Mouse (Mus musculus) T-helper 17 cell (primary cell): Measurements from ENCODE around the gene Clba1.
"Not testable (repeated sequence)": the region's sequence is repeated elsewhere in the genome, so short reads cannot be mapped to it uniquely, and the experiment has no call there.

Source experiments
- in situ Hi-C, 2 experiments: fragments of 300-600 bp; cut with MboI, MseI; formaldehyde crosslinking; loops; 1 replicate in 1 of 2; 2 replicates in 1 of 2; pipeline ENCODE4 v1.15.1; 2025; ENCODE audit warnings: high pct_unique_total_duplicates in 2 of 2

Clba1 gene

DNA sequence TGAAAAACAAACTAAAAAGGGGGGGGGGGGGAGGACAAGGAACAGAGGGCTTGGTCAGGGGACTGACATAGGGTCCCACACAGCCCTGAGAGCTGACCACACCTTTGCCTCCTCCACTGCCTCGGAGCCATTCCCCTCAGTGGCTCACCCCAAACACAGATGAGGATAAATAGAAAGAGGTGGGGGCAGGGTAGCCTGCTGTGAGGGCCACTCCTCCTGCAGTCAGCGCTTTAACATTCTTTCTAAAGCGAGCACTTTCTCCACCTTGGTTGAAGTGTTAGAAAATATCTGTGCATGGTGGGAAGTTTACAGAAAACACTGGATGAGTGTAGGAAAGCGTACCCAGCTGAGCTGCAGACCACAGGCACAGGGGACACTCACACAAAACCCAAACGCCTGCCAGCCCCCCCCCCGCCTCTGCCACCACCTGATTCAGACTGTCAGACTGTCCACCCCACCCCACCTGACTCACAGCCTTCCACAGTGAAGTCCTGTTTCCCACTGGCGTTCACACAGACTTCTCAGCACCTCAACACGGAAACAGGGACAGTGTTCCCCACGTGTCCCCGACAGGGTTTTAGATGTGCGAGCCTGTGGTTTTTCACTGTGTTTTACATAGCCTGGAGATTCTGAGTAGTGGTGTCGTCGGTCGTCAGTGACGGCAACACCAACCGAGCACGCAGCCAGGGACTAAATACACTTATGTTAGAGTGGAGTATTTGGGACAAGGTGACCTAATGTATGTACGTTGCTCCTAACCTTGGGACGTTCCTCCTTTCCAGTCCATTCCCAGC is 1.6 kb downstream of the Clba1 start:
- in situ Hi-C loops, result no loop called here

DNA sequence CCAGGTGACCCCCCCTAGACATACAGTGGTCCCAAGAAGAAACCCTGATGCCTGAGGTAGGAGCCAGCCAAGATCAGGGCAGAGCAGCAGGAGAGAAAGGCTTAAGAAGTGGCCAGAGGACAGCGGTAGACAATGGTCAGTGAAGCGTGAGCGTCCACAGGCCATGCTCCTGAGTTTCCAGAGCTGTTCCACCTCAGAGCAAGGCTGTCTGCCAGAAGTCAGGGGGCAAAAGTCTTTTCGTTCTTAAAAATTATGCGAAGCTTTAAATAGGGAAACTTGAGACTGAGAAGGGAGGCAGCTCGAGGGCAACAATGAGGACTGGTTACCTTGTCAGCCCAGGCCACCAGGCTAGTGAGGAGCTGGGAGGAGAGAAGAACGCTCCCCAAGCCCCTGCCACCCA is 4.6 kb downstream of the Clba1 start:
- in situ Hi-C loops, result no loop called here

DNA sequence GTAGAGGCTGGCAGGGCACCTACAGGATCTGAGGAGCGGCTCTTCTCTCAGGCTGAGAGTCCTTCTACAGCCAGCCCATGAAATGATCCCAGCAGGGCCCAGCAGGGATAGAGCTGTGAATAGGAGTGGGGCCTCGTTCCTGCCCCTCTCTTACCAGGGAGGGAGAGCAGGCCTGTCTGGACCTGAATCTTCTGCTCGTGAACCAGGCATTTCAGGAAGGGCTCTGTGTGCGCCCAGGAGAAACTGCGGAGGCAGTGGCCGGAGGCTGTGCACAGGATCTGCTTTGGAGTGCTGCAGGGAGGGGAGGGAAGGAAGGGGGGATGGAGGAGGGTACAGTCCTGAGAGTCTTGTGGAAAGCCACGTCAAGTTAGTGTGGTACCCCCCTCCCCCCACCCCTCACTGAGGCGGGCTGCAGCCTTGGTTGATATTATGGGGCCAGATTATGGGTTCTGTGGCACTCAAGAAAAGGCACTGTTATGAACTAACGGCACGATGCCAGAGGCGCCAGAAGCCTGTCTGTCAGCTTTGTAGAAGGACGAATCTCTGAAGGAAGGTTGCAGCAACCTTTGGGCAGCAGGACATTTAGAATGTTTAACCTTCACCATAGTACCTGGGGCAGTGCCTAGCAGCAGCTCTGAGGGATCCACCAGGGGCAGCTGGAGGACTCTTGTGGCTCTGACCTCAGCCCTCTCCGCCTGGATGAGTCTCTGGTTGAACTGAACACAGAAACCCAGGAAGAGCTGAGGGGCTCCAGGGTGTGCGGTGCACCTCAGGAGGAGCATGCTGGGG is 6.1 kb downstream of the Clba1 start:
- in situ Hi-C loops, result no loop called here

DNA sequence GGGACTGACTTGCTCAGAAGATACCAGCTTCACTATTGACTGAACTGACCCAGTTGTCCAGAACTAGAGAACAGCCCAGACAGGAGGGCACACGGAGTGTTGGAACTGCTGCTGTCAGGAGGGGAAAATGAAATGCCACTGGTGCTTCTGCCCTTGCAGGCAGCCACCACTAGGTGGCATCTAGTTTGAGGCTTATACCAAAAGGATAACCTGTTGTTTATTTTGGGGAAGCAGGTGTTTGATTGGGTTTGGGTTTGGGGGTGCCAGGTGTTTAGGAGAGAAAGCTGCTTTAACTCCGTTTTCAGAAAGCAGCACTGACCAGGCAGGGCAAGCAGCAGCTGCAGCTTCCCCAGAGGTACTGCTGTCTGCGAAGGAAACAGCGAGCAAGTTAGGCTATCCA is 7.6 kb downstream of the Clba1 start:
- in situ Hi-C loops, result no loop called here

DNA sequence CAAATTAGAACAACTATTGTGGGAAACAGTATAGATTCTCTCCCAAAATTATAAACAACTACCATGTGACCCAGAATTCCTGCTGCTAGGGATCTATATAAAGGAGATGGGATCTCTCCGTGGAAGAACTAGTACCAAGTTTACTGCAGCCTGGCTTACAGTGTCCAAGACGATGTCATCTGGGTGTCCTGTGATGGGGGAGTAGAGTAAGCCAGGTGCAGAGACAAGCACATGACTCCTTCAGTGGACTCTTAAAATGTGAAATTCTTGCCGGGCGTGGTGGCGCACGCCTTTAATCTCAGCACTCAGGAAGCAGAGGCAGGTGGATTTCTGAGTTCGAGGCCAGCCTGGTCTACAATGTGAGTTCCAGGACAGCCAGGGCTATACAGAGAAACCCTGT is 8.1 kb downstream of the Clba1 start:
- in situ Hi-C loops, result not testable (repeated sequence)

DNA sequence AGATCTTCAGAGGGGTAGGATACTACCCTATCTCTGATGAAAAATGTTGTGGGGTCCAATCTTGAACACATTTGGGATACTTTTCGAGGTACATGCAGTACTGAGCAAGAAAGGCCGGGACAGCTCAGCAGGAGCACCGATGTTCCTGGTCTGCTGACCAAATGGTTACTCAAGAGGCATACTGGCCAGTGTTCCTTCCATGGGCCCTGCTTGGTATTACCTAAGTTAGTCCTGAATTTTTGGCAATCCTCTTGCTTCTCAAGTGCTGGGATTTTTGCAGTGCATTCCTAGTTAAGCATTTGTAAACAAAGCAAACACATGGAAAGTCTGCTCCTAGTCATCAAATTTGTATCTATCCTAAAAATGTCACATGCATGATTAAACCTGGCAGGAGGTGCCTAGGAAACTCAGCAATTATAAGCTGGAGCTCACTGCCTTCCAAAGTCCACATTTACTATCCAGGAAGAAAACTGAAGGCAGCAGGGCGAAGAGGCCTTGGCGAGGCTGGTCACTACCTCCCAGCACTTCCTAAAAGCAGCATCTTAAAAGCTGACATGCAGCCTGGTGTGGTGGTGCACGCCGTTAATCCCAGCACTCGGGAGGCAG is 10.4 kb downstream of the Clba1 start:
- in situ Hi-C loops, result no loop called here

DNA sequence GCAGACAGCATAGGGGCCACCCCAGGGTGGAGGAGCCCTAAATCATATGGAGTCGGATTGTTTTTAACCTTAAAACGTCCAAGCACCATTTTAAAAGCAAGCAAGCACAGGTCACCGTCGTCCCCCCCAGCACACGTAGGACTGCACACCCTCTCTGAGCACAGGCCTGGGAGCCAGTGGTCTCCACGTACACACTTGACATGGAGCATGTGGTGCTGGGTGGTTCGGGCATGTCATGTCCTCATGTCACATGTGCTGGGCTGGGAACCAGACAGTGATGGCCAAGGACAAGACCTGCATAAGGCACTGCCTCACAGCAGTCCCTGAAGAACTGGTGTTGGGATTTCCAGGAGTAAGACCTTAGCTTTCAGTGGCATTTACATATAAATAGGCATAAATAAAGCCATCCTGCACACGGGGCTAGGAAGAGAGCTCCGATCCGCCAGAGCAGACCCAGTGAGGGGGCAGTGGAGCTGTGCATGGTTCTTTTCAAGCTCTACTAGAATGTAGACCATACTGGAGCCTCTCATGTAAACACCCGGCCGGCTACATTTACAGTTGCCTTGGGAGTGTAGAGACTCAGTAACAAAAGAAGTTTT is 11.8 kb downstream of the Clba1 start:
- in situ Hi-C loops, result no loop called here

DNA sequence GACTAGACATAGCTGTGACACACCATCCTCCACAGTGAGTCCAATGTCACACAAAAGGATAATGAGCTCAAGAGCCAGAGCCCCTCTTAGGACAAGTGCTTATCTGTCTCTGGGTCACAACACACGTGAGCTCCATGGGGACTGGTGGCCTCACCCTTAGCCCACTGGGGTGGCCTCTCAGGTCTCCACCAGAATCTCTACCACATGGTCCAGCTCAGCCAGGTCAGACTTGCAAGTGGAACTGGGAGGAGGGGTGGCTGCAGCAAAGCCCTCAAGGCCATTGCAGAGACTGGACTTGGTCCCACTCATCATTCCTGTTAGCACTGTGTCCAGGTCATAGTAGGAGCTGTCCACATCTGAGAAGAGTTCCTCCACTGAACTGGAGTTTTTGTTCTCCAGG is 12.5 kb downstream of the Clba1 start:
- in situ Hi-C loops, result no loop called here

DNA sequence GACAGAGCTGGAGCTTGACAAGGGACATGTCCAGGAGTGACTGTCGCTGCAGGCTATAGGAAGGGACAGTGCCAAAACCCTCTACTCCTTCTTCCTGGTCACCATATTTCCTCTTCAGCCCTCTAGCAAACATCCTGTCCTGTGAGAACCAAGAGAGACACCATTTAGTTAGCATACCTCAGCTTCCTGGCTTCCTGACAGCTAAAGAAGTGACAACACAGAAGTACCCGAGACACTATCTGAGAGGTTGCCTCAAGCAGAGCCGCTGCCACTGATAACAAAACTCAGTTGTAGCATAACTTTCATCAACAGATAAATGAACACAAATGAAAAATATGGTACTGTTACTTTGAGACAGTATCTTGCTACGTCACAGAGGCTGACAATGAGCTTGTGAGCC is 13.2 kb downstream of the Clba1 start:
- in situ Hi-C loops, result no loop called here

DNA sequence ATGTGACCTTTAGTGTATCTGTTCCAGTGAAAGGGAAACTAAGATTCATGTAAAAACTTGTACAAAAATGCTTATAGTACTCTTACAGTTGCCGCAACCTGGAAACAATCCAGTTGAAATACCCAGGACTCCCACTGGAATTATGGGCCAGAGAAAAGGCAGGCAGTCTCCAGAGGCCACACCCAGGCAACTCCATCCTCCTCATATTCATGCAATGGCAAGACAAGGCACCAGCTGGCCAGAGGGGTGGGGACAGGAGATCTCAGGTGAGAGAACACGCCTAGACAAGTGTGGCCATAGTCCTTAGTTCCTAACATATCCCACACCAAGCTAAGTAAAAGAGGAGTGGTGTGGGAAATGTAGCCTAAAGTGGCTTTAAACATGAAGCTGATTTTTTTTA is 13.9 kb downstream of the Clba1 start:
- in situ Hi-C loops, result no loop called here

DNA sequence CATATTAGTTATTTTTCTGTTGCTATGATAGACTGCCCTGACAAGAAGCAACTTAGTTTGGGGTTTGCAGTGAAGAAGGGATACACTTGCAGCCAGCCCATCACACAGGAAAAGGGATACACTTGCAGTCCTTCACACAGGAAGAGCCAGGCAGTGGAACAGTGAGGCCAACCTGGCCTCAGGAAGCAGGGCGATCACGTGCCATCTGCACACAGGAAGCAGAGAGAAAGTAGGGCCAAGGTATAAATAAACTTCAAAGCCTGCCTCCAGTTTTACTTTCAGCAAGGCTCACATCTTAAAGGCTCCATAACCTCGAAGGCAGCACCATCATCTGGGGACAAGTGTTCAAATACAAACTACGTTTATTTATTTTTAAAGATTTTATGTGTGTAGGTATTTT is 14.5 kb downstream of the Clba1 start:
- in situ Hi-C loops, result no loop called here

DNA sequence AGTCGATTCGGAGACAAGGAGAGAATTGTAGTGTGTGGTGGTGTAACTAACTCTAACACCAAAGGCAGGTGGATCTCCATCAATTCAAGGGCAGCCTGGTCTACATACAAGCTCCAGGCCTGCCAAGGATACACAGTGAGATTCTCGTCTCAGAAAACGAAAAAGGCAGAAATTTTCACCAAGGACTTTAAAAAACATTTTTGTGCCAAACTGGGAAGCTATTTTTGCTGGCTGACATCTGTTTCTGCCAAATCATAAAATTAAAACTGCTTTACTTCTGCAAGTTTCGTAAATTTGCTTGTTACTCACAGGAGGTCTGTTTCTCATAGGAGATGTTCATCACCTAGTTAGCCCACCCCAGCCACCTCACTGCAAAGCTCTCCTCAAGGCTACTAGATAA is 17.2 kb downstream of the Clba1 start:
- in situ Hi-C loops, result no loop called here

DNA sequence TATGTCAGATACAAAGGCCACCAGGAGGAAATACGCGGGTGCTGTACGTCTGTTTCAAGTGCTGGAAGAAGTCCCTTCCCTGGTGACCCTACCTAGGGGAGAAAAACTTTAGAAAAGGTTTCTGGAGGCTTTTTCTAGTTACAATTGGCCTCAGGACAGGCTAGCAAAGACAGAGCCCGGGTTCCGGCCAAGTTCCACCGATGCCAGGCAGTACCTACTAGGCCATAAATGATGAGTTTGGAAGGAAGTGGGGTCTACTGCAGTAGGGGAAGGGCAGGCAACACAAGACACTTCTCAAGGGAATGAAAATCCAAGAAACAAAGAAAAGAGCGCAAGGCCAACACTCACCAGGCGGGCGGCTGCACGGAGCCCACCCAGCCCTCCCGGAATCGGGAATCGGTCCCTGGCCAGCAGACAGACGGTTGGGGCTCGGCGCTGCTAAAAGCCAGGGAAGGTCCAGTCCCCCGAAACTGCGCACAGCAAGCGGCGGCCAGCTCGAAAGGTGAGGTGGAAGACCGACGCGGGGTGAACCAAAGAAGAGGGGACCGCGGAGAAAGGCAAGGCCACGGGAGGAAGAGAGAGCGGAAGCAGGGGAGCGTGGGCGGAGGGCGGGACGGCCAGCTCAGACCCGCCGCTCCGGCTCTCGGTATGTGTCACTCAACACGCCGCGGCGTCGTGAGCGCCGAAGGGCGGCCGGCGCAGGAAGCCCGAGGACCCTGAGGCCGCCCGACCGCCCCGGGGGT is 19.9 kb downstream of the Clba1 start:
- in situ Hi-C loops, result no loop called here

DNA sequence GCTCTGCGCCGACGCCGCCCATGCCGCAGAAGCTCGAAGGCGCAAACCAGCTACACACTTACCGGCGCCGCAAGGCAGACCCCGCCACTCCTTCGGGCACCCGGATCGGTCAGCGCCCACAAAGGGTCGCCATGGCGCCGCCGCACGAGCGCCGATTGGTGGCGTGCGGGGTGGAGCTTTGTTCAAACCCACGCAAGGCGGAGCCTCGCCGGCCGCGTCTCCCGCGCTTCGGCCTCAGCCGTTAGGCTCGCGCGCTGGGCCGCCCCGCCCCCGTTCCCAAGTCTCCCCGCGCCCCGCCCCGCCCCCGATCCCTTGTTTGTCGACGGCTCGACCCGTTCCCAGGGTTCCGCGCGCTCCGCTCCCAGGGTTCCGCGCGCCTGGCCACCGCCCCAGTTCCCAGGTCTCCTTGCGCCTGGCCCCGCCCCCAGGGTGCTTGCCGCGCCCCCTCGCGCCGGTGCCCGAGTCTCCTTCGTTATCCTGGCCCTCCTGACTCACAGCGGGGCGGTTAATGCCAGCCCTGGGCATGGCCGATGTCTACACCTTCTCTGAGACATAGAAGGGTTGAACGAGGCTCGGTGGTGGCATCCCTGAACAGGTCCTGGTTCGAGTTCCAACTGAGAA is 20.6 kb downstream of the Clba1 start, which contains the start of gene Cdca4:
TSS of gene Cdca4 (minus strand) at position 180 of the 621 bp plus-strand sequence.
- in situ Hi-C loops, result no loop called here

DNA sequence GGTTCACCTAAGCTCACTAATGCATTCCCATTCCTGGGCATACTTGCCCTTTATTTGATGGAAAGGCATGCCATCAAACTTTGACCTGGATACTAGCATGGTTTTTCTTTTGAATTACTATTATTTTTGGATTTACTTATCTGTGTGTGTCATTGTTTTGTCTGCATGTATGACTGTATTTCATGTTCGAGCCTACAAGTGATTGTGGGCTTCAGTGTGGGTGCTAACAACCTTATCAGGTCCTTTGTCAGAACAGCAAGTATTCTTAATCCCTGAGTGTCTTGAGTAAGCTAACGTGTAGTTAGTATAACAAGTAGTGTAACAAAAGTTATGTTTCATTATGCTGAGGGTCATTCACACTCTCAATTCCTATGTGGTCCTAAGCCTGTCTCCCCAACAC is 21.4 kb downstream of the Clba1 start:
- in situ Hi-C loops, result no loop called here

DNA sequence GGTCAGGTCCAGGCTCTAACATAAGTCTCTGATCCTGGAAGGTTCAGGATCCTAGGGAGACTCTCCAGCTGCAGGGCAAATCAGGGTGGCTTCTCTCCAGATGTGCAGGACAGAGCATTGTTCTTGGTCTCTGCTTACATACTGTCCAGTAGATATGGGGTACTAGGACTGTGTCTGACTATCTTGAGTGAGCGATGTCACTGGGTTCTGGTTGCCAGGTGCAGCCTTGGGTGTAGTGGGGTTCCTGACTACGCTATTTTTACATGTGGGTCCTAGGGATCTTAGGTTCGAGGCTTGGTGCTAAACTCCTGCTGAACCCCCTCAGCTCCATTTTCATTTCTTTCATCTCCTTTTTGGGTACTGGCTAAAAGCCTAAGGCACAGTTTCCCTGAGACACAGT is 21.8 kb downstream of the Clba1 start:
- in situ Hi-C loops, result no loop called here

DNA sequence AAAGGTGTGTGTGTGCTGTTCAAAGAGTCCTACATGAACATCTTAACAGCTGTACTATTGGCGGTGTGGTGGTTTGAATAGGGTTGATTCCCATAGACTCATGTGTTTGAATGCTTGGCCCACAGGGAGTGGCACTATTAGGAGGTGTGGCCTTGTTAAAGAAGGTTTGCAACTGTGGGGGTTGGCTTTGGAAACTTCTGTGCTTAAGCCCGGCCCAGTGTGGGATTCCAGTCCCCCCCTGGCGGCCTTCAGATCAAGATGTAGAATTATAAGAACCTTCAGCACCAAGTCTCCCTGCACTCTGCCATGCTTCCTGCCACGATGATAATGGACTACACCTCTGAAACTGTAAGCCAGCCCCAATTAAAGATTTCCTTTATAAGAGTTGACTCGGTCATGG is 23.7 kb downstream of the Clba1 start:
- in situ Hi-C loops, result no loop called here

DNA sequence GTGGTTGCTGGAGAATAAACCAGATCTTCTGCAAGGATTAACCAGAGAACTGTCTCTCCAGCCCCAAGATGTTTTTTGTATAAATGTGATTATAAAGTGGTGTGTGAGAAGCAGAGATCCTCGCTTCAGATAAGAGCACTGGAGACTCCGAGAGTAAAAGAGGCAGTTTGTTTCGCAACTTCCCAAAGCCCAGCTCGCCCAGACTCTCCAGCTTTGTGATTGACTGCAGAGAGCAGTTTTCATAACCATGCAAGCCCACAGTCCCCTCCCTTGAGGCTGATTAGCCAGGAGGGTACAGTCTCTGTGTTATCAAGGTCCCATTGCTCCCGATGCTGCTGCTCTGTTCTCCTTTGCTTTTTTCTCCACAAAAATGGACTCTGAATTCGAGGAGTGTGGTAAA is 24.8 kb downstream of the Clba1 start:
- in situ Hi-C loops, result no loop called here

DNA sequence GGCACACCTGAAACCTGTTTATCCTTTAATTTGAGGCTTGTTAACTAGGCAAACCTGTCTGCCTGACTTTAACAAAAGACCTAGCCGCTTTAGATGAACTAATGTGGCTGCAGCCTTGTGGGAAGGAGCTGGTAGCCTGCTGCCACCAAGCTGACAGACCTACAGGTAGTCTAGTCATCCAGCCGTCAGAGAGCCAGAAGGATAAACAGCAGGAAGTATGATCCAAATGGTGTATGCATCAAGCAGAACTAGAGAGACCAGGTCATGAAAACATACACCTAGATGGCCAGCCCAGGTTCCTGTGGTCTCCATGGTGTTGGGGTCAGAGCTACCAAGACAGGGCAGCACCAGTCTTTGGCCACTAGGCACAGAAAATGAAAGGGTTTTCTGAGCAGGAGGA is 26.3 kb downstream of the Clba1 start:
- in situ Hi-C loops, result no loop called here

DNA sequence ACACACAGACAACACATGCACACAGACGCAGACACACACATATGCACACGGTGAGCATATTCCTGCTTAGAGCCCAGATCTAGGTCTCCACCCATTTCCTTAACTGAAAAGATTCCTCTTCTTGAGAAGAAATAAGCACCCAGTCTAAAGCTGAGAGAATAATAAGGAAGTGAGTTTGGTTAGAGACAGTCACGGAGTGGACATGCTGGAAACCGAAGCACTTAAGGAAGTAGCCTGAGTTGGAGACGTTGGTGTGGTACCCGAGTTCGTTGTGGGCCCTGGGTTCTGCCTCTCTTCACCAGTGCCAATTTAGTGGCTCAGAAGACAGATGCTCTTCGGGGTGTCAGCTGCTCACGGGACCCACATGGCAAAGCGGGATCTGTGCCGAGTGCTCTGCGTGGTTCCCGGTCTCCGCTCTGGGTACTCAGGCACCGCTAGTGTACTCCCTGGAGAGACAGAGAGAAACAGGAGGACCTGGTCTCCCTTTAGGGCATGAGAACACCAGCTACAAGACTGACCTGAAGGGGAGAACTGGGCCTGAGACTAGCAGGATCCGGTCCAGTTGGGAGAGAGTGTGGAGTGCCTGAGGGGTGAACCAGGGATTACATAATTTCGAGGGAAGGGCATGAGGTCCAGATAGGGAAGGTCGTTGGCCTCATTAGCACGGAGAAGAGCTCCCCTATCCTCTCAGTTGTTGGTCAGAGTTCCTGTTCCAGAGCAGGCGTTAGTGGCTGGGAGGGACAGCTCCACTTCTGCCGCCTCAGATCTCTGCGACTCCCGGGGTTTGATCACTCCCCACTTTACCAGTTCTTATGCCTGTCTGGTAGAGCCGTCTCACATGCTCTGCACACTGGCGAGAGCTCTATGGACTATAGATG is 31.7 kb downstream of the Clba1 start:
- in situ Hi-C loops, result loop anchor here (5.0 to 10.0 kb wide), 2 partner anchors 46 to 98 kb away; no protein-coding TSS in a partner anchor
